Comparison of ENCODE assay signal across 23 mouse cellular contexts in the genomic region with DNA sequence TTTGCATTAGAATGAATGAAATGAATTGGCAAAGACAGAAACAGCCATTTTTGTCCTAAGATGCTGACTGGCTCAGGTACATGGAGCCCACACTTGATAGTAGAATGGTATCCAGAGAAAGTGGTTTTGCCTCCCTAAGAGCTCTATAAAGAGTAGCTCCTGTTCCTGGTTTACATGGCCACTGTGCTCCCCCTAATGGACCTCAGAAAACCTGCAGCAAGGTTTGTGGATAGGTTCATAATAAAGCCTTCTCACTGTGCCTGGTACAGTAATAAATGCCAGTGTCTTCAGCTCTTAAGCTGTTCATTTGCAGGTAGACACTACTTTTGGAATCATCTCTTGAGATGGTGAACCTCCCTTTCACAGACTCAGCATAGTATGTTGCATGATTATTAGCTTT.
DNase-seq lines count a peak whose midpoint lies in the region; ATAC-seq and TF ChIP-seq lines count a peak whose summit lies in the region.
"Had no signal": no experiment of that assay in that cellular context is flagged by ENCODE, and none has a peak within 500 bp of the region (broad histone marks: within the 10 kb centered on the region; RNA-seq: fewer than 3 reads in every experiment).

No protein-coding gene starts in this region.

- H3K4me1 ChIP-seq in heart, embryonic 10.5 days, result no peaks in the 10 kb centered on the region
- no peaks in the 10 kb centered on the region for H3K4me1 ChIP-seq in thymus, adult 2 months (replicated peaks; ENCODE audit: control insufficient read depth, insufficient read depth, low read length)
- H3K4me1 ChIP-seq in embryonic facial prominence, embryonic 10.5 days, result no peaks in the 10 kb centered on the region
- no peaks in the 10 kb centered on the region for H3K4me1 ChIP-seq in midbrain, embryonic 15.5 days
- H3K4me1 ChIP-seq: forebrain, embryonic 12.5 days; hindbrain, embryonic 15.5 days; intestine, embryonic 15.5 days; liver, embryonic 12.5 days; neural tube, embryonic 13.5 days had no signal

- H3K36me3 ChIP-seq in heart, embryonic 10.5 days, result no peaks in the 10 kb centered on the region
- no peaks in the 10 kb centered on the region for H3K36me3 ChIP-seq in thymus, adult 2 months (ENCODE audit: control insufficient read depth, insufficient read depth, low read length)
- no peaks in the 10 kb centered on the region for H3K36me3 ChIP-seq in splenic B cell, adult 2 months (ENCODE audit: control insufficient read depth, insufficient read depth, low read length, poor library complexity, severe bottlenecking)
- H3K36me3 ChIP-seq in embryonic facial prominence, embryonic 10.5 days (replicated peaks), result no peaks in the 10 kb centered on the region
- no peaks in the 10 kb centered on the region for H3K36me3 ChIP-seq in midbrain, embryonic 15.5 days (replicated peaks)
- H3K36me3 ChIP-seq: forebrain, embryonic 12.5 days; hindbrain, embryonic 15.5 days; intestine, embryonic 15.5 days; liver, embryonic 12.5 days; neural tube, embryonic 13.5 days had no signal

- peak; percentile 16 for DNase-seq in heart, adult 11 months
- DNase-seq in heart, embryonic 10.5 days (ENCODE audit: low spot score), result no peak
- DNase-seq in thymus, postnatal 4 days, result peak; percentile 12
- no peak for DNase-seq in thymus, adult 2 months
- peak; percentile 3 for DNase-seq in splenic B cell, adult 2 months (ENCODE audit: low read depth, low spot score)
- DNase-seq in embryonic facial prominence, embryonic 10.5 days (ENCODE audit: low spot score), result no peak
- DNase-seq: adrenal gland, adult 2 months; B cell, adult 2 months; cerebellum, adult 8-10 months; gastrocnemius, postnatal 36 days; heart, postnatal 4 days; kidney, adult 8-10 months; kidney, postnatal 14 days; lung, adult 18-20 months; lung, postnatal 10 days; midbrain, embryonic 14.5 days had no signal

- no peak for TF ChIP-seq CTCF in thymus, adult 2 months (IDR thresholded peaks at IDR 0.05; ENCODE audit: borderline replicate concordance, control insufficient read depth, extremely low read depth, insufficient read depth, low read length, poor library complexity)

- no peak overlapping the region for H3K4me3 ChIP-seq in heart, embryonic 10.5 days
- no peak overlapping the region for H3K4me3 ChIP-seq in thymus, adult 2 months (ENCODE audit: control insufficient read depth, insufficient read depth, low read length)
- no peak overlapping the region for H3K4me3 ChIP-seq in embryonic facial prominence, embryonic 10.5 days
- no peak overlapping the region for H3K4me3 ChIP-seq in midbrain, embryonic 15.5 days
- H3K4me3 ChIP-seq: forebrain, embryonic 12.5 days; hindbrain, embryonic 15.5 days; intestine, embryonic 15.5 days; liver, embryonic 12.5 days; neural tube, embryonic 13.5 days had no signal

- TF ChIP-seq POLR2A in thymus, adult 2 months (IDR thresholded peaks at IDR 0.05; ENCODE audit: control insufficient read depth, extremely low read depth, insufficient read depth, low read length, poor library complexity), result no peak

- no peak overlapping the region for H3K27ac ChIP-seq in heart, embryonic 10.5 days
- no peak overlapping the region for H3K27ac ChIP-seq in thymus, adult 2 months (ENCODE audit: control insufficient read depth, insufficient read depth, low read length)
- no peak overlapping the region for H3K27ac ChIP-seq in embryonic facial prominence, embryonic 10.5 days (replicated peaks)
- H3K27ac ChIP-seq in midbrain, embryonic 15.5 days, result no peak overlapping the region
- H3K27ac ChIP-seq: forebrain, embryonic 12.5 days; hindbrain, embryonic 15.5 days; intestine, embryonic 15.5 days; liver, embryonic 12.5 days; neural tube, embryonic 13.5 days had no signal

- no peaks in the 10 kb centered on the region for H3K27me3 ChIP-seq in heart, embryonic 10.5 days (ENCODE audit: insufficient read depth, poor library complexity, severe bottlenecking)
- H3K27me3 ChIP-seq in thymus, adult 2 months (ENCODE audit: control insufficient read depth, insufficient read depth, low read length), result no peaks in the 10 kb centered on the region
- no peaks in the 10 kb centered on the region for H3K27me3 ChIP-seq in splenic B cell, adult 2 months (ENCODE audit: control insufficient read depth, insufficient read depth, low read length, poor library complexity, severe bottlenecking)
- no peaks in the 10 kb centered on the region for H3K27me3 ChIP-seq in embryonic facial prominence, embryonic 10.5 days (replicated peaks; ENCODE audit: low read depth, poor library complexity, severe bottlenecking)
- H3K27me3 ChIP-seq in midbrain, embryonic 15.5 days (replicated peaks), result no peaks in the 10 kb centered on the region
- H3K27me3 ChIP-seq: forebrain, embryonic 12.5 days; hindbrain, embryonic 15.5 days; intestine, embryonic 15.5 days; liver, embryonic 12.5 days; neural tube, embryonic 13.5 days had no signal

- H3K9me3 ChIP-seq in heart, embryonic 10.5 days, result peaks cover 5% of the 10 kb centered on the region
- peaks cover 27% of the 10 kb centered on the region; the same call in 1 of the 2 replicates for H3K9me3 ChIP-seq in embryonic facial prominence, embryonic 10.5 days
- peaks cover 20% of the 10 kb centered on the region for H3K9me3 ChIP-seq in midbrain, embryonic 15.5 days
- H3K9me3 ChIP-seq: intestine, embryonic 15.5 days; liver, embryonic 12.5 days had no signal

- peak; percentile 66 to 82 for ATAC-seq in hematopoietic stem cell, adult 5-6 weeks (replicated peaks in 1 of 2; ENCODE audit: insufficient read depth in 1 of 2, low FRiP score in 2 of 2, low TSS enrichment in 1 of 2, low read depth in 1 of 2, poor library complexity in 2 of 2, severe bottlenecking in 2 of 2)
- no peak for ATAC-seq in midbrain, embryonic 15.5 days (replicated peaks)
- ATAC-seq: intestine, embryonic 15.5 days; liver, embryonic 12.5 days had no signal

- no peak overlapping the region for H3K4me2 ChIP-seq in midbrain, embryonic 15.5 days
- H3K4me2 ChIP-seq: forebrain, embryonic 12.5 days; hindbrain, embryonic 15.5 days; intestine, embryonic 15.5 days; liver, embryonic 12.5 days; neural tube, embryonic 13.5 days had no signal

- H3K9ac ChIP-seq in midbrain, embryonic 15.5 days, result no peak overlapping the region
- H3K9ac ChIP-seq: forebrain, embryonic 12.5 days; hindbrain, embryonic 15.5 days; intestine, embryonic 15.5 days; liver, embryonic 12.5 days; neural tube, embryonic 13.5 days had no signal

Comparison
In these comparisons a context has a peak if more than half of its experiments do, and no peak if none do; other contexts are left out.
1. DNase-seq: peak in heart, adult 11 months (single experiment), thymus, postnatal 4 days (single experiment) and splenic B cell, adult 2 months (single experiment); none in heart, embryonic 10.5 days (single experiment), thymus, adult 2 months (single experiment) and embryonic facial prominence, embryonic 10.5 days (single experiment).